Mouse (Mus musculus): ENCODE results near the gene Ajuba. TPM values are rescaled to one million over a fixed set of nuclear protein-coding genes. Genes with fewer than 3 reads are reported as not detected.

The Ajuba gene
- polyA plus RNA-seq, 1 experiment from 2014 or later: 6.1 TPM

GRCm38 (mm10) chr14:54560527-54561242 is 16.7 kb downstream of the Ajuba start:
- Histone ChIP-seq H3K27ac (ENCODE audit: low read length) (no peak overlapping the region), H3K27me3 (ENCODE audit: control insufficient read depth, insufficient read depth, low read depth, low read length) (no peaks in the 10 kb centered on the region), H3K9ac (ENCODE audit: low read depth, low read length) (no peak overlapping the region), H3K4me1 (ENCODE audit: control insufficient read depth, low read depth, low read length) (no peaks in the 10 kb centered on the region), H3K4me2 (ENCODE audit: low read depth, low read length) (no peak overlapping the region), H3K36me3 (ENCODE audit: control insufficient read depth, insufficient read depth) (no peaks in the 10 kb centered on the region), H3K4me3 (ENCODE audit: low read depth, low read length) (no peak overlapping the region), H3K9me3 (replicated peaks; ENCODE audit: control insufficient read depth, low read length) (no peaks in the 10 kb centered on the region)
- ATAC-seq (ENCODE audit: low read depth): no peak
- WGBS (ENCODE audit: insufficient replicate concordance): 71% methylated on average over 14 of the region's 14 CpGs

DNA sequence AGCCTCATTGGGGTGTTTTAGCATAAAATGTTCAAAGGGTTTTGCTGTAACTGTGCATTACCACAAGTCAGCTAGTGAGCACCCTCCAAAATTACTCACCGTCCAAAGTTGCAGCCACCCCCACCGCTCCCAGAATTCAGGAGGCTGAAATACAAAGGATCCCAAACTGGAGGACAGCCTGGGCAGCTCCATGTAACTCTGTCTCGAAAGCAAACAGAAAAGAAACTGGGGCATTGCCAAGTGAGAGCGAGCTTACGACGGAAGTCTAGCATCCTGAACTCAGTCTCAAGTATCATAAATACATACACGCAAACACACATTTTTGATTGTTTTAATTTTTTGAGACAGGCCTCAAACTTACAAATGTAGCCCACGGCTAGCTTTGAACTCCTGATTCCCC is 20.0 kb downstream of the Ajuba start:
- WGBS (ENCODE audit: insufficient replicate concordance): 78% methylated on average over 8 of the region's 8 CpGs
- no peaks in the 10 kb centered on the region for H3K36me3 ChIP-seq (ENCODE audit: control insufficient read depth, insufficient read depth)
- no peak overlapping the region for H3K9ac ChIP-seq (ENCODE audit: low read depth, low read length)

GRCm38 (mm10) chr14:54553975-54554769 is 23.2 kb downstream of the Ajuba start, which contains the start of gene Haus4:
Gene Haus4 (minus strand): TSS chr14:54554616.
- H3K4me2 ChIP-seq (ENCODE audit: low read depth, low read length): peak within 1 kb of the TSS; percentile 97
- H3K27ac ChIP-seq (ENCODE audit: low read length): peak within 1 kb of the TSS; percentile 98
- H3K27me3 ChIP-seq (ENCODE audit: control insufficient read depth, insufficient read depth, low read depth, low read length): no peaks in the 10 kb centered on the region
- H3K4me3 ChIP-seq (ENCODE audit: low read depth, low read length): peak within 1 kb of the TSS; percentile 69
- H3K9me3 ChIP-seq (replicated peaks; ENCODE audit: control insufficient read depth, low read length): no peaks in the 10 kb centered on the region
- WGBS (ENCODE audit: insufficient replicate concordance): under 1% methylated on average over 75 of the region's 76 CpGs
- peak within 1 kb of the TSS; percentile 85 for H3K9ac ChIP-seq (ENCODE audit: low read depth, low read length)
- peaks cover 18% of the 10 kb centered on the region for H3K36me3 ChIP-seq (ENCODE audit: control insufficient read depth, insufficient read depth)
- ATAC-seq (ENCODE audit: low read depth): peak; percentile 97
- peaks cover 14% of the 10 kb centered on the region for H3K4me1 ChIP-seq (ENCODE audit: control insufficient read depth, low read depth, low read length)

More for the DNA sequence above, 20.0 kb downstream of the Ajuba start:
- Histone ChIP-seq H3K27me3 (ENCODE audit: control insufficient read depth, insufficient read depth, low read depth, low read length) (no peaks in the 10 kb centered on the region), H3K27ac (ENCODE audit: low read length) (no peak overlapping the region), H3K4me3 (ENCODE audit: low read depth, low read length) (no peak overlapping the region), H3K9me3 (replicated peaks; ENCODE audit: control insufficient read depth, low read length) (no peaks in the 10 kb centered on the region), H3K4me2 (ENCODE audit: low read depth, low read length) (no peak overlapping the region), H3K4me1 (ENCODE audit: control insufficient read depth, low read depth, low read length) (peaks cover 14% of the 10 kb centered on the region)
- no peak for ATAC-seq (ENCODE audit: low read depth)

DNA sequence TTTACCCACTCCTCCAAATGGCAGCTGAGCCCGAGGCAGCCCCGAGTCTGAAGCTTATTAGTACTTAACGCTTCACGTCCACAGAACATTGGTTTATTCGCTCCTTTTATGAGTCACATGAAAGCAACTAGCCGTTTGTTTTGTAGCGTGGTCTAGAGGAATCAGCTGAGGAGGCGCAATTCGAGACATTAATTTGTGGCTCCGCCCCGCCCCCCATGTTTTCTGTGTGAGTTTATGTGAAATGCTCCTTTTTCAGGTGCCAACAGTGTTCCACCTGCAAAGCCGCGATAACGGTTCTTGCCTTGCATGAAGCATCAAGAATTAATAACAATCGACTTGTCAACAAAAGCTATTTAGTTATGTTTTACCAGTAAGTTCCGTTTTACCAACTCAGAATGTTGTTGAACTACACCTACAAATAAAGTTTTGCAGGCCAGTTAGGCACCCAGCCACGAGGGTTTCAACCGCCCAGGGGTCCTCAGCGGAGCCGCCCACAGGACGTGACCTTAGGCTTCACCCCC is 23.8 kb downstream of the Ajuba start:
- 1% methylated on average over 21 of the region's 21 CpGs for WGBS (ENCODE audit: insufficient replicate concordance)
- H3K27me3 ChIP-seq (ENCODE audit: control insufficient read depth, insufficient read depth, low read depth, low read length): no peaks in the 10 kb centered on the region
- no peak for ATAC-seq (ENCODE audit: low read depth)

GRCm38 (mm10) chr14:54544703-54545102 is 32.7 kb downstream of the Ajuba start:
- H3K4me3 ChIP-seq (ENCODE audit: low read depth, low read length): no peak overlapping the region
- 79% methylated on average over 5 of the region's 5 CpGs for WGBS (ENCODE audit: insufficient replicate concordance)
- H3K4me1 ChIP-seq (ENCODE audit: control insufficient read depth, low read depth, low read length): no peaks in the 10 kb centered on the region
- peaks cover 44% of the 10 kb centered on the region for H3K36me3 ChIP-seq (ENCODE audit: control insufficient read depth, insufficient read depth)
- no peak for ATAC-seq (ENCODE audit: low read depth)
- H3K27ac ChIP-seq (ENCODE audit: low read length): no peak overlapping the region
- H3K27me3 ChIP-seq (ENCODE audit: control insufficient read depth, insufficient read depth, low read depth, low read length): no peaks in the 10 kb centered on the region
- no peaks in the 10 kb centered on the region for H3K9me3 ChIP-seq (replicated peaks; ENCODE audit: control insufficient read depth, low read length)
- H3K9ac ChIP-seq (ENCODE audit: low read depth, low read length): no peak overlapping the region
- no peak overlapping the region for H3K4me2 ChIP-seq (ENCODE audit: low read depth, low read length)

More for the DNA sequence above, 23.8 kb downstream of the Ajuba start:
- Histone ChIP-seq H3K36me3 (ENCODE audit: control insufficient read depth, insufficient read depth) (peaks cover 24% of the 10 kb centered on the region), H3K9me3 (replicated peaks; ENCODE audit: control insufficient read depth, low read length) (no peaks in the 10 kb centered on the region), H3K4me1 (ENCODE audit: control insufficient read depth, low read depth, low read length) (peaks cover 14% of the 10 kb centered on the region), H3K27ac (ENCODE audit: low read length) (peak overlapping the region; percentile 98), H3K9ac (ENCODE audit: low read depth, low read length) (peak overlapping the region; percentile 85), H3K4me2 (ENCODE audit: low read depth, low read length) (peak overlapping the region; percentile 97), H3K4me3 (ENCODE audit: low read depth, low read length) (peak overlapping the region; percentile 69)

DNA sequence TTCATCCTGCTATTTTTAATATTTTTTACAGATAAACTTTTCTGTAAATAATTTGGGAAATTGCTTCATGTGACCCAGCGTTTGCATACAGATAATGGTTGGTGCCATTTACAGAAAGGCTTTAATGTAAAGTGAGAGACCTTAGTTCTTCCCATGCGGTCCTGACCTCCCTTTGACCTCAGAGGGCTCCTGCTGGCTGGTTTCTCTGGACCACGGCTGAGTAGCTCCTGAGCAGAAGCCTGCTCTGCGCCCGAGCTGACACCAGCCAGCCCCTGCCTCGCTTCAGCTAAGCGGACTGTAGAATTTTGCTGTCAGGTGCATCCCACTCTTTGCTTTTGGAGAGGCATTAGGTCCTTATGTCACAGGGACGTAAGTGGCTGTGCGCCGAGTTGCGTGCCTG is 36.6 kb downstream of the Ajuba start:
- Histone ChIP-seq H3K9me3 (replicated peaks; ENCODE audit: control insufficient read depth, low read length) (no peaks in the 10 kb centered on the region), H3K36me3 (ENCODE audit: control insufficient read depth, insufficient read depth) (peaks cover 14% of the 10 kb centered on the region), H3K4me1 (ENCODE audit: control insufficient read depth, low read depth, low read length) (no peaks in the 10 kb centered on the region), H3K27ac (ENCODE audit: low read length) (no peak overlapping the region), H3K4me3 (ENCODE audit: low read depth, low read length) (no peak overlapping the region), H3K4me2 (ENCODE audit: low read depth, low read length) (no peak overlapping the region), H3K27me3 (ENCODE audit: control insufficient read depth, insufficient read depth, low read depth, low read length) (no peaks in the 10 kb centered on the region), H3K9ac (ENCODE audit: low read depth, low read length) (no peak overlapping the region)
- 86% methylated on average over 11 of the region's 11 CpGs for WGBS (ENCODE audit: insufficient replicate concordance)
- no peak for ATAC-seq (ENCODE audit: low read depth)

DNA sequence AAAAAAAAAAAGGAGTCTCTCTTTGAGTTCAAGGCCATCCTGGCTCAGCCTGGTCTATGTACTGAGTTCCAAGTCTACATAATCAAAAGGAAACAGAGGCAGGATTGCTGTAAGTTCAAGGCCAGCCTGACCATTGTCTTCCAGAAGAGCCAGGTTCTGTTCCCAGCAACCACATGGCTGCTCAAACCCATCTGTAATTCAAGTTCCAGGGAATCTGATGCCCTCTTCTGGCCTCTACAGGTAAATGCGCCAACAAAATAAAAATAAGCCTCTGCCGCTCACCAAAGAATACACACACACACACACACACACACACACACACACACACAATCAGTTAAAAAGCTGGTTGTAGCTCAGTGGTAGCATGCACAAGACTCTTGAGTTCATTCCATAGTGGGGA is 38.8 kb downstream of the Ajuba start:
- no peaks in the 10 kb centered on the region for H3K27me3 ChIP-seq (ENCODE audit: control insufficient read depth, insufficient read depth, low read depth, low read length)
- H3K9me3 ChIP-seq (replicated peaks; ENCODE audit: control insufficient read depth, low read length): no peaks in the 10 kb centered on the region
- no peak overlapping the region for H3K4me3 ChIP-seq (ENCODE audit: low read depth, low read length)
- H3K9ac ChIP-seq (ENCODE audit: low read depth, low read length): no peak overlapping the region
- H3K4me2 ChIP-seq (ENCODE audit: low read depth, low read length): no peak overlapping the region
- H3K27ac ChIP-seq (ENCODE audit: low read length): no peak overlapping the region
- peaks cover 7% of the 10 kb centered on the region for H3K36me3 ChIP-seq (ENCODE audit: control insufficient read depth, insufficient read depth)
- ATAC-seq (ENCODE audit: low read depth): no peak
- 88% methylated on average over 2 of the region's 2 CpGs for WGBS (ENCODE audit: insufficient replicate concordance)
- H3K4me1 ChIP-seq (ENCODE audit: control insufficient read depth, low read depth, low read length): no peaks in the 10 kb centered on the region

DNA sequence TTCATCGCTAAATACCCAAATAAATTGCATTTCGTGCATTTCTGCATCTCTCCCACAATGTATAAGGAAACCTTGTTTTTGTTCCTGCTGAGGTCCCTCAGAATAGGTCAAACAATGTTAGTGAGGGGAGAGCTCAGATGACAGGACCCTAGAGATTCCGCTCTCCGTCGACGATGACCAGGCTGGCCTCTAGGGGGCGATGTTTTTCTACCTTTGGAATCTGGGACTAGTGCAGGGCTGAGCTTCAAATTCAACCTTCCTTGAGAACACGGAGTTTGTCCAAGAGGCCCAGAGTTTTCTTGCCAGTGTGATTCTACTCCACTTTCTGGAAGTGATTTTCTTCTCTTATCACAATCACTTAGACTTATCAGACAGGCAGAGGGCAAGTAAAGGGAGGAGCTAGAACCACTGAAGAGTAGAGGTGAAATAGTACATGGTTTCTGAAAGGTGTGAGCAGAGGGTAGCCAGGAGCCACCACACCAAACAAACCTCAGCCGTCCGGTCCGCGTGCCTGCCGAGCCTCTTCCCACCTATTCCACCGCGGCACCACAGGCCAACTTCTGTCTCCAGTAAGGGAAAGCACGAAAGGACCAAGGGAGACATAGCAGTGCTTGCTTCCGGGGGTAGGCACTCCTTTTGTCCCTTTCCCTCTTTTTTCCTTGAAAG is 48.8 kb downstream of the Ajuba start:
- Histone ChIP-seq H3K4me3 (ENCODE audit: low read depth, low read length) (no peak overlapping the region), H3K4me1 (ENCODE audit: control insufficient read depth, low read depth, low read length) (peaks cover 2% of the 10 kb centered on the region; the same call in 1 of the 2 replicates), H3K27me3 (ENCODE audit: control insufficient read depth, insufficient read depth, low read depth, low read length) (peaks cover 7% of the 10 kb centered on the region), H3K9me3 (replicated peaks; ENCODE audit: control insufficient read depth, low read length) (no peaks in the 10 kb centered on the region), H3K36me3 (ENCODE audit: control insufficient read depth, insufficient read depth) (no peaks in the 10 kb centered on the region), H3K27ac (ENCODE audit: low read length) (no peak overlapping the region), H3K9ac (ENCODE audit: low read depth, low read length) (no peak overlapping the region), H3K4me2 (ENCODE audit: low read depth, low read length) (no peak overlapping the region)
- ATAC-seq (ENCODE audit: low read depth): 0 out of 2 replicates have a peak, but pooled peaks have one; percentile 35
- WGBS (ENCODE audit: insufficient replicate concordance): 9% methylated on average over 17 of the region's 17 CpGs
